Mouse (Mus musculus) G1E (cell line): Measurements from ENCODE around the gene Mex3a. TPM values are rescaled to one million over a fixed set of nuclear protein-coding genes. Genes with fewer than 3 reads are reported as not detected.

Source experiments
- ATAC-seq: 2 replicates; pipeline ENCODE4 v1.8.0; 2016; ENCODE audit warnings: mild to moderate bottlenecking; ENCODE audit not compliant: insufficient number of reproducible peaks, poor library complexity, low FRiP score, severe bottlenecking; ENCODE audit errors: extremely low read depth
- DNase-seq: peaks from one replicate; pipeline ENCODE4 v3.0.0; 2012; ENCODE audit warnings: low spot score
- H3K27me3 ChIP-seq: 2 replicates; pipeline ENCODE4 v1.6.1; 2012; ENCODE audit warnings: mild to moderate bottlenecking, low read length, inconsistent platforms; ENCODE audit not compliant: insufficient read depth
- H3K36me3 ChIP-seq: replicated peaks from 2 replicates; pipeline ENCODE3; 2012; ENCODE audit warnings: mild to moderate bottlenecking, inconsistent platforms
- H3K4me1 ChIP-seq: 2 replicates; pipeline ENCODE4 v1.6.1; 2012; ENCODE audit warnings: low read depth, low read length, inconsistent platforms, mixed read lengths; ENCODE audit not compliant: insufficient read depth
- H3K4me3 ChIP-seq: 2 replicates; pipeline ENCODE4 v1.5.1; 2012; ENCODE audit warnings: low read depth, mild to moderate bottlenecking, inconsistent platforms, low read length, moderate library complexity, mixed read lengths
- H3K9me3 ChIP-seq: replicated peaks from 2 replicates; pipeline ENCODE4 v1.6.1; 2012; ENCODE audit warnings: inconsistent platforms
- CTCF ChIP-seq: IDR thresholded peaks from 2 replicates; pipeline ENCODE4 v1.5.1; 2012; ENCODE audit warnings: low read depth, low read length, inconsistent platforms, mixed read lengths
- GATA1 ChIP-seq: IDR thresholded peaks from 2 replicates; pipeline ENCODE4 v1.6.1; 2012; ENCODE audit warnings: borderline replicate concordance, low read length, inconsistent platforms, mixed read lengths
- GATA2 ChIP-seq: IDR thresholded peaks from 2 replicates; pipeline ENCODE4 v1.6.1; 2012; ENCODE audit warnings: low read depth, low read length, inconsistent platforms, borderline replicate concordance
- POLR2AphosphoS5 ChIP-seq: IDR thresholded peaks from 2 replicates; pipeline ENCODE4 v1.6.1; 2012; ENCODE audit warnings: low read depth, low read length, inconsistent platforms; ENCODE audit not compliant: insufficient replicate concordance
- TAL1 ChIP-seq: conservative IDR thresholded peaks from 2 replicates; pipeline ENCODE4 v1.6.1; 2012; ENCODE audit warnings: low read depth, low read length, inconsistent platforms, mixed read lengths
- polyA plus RNA-seq: library from polyadenylated mRNA; stranded (reverse); fragments of >175 nt; gene quantifications from 2 replicates; pipeline ENCODE4 v1.2.3, GENCODE M21; 2012
- total RNA-seq, 2 experiments: library from RNA; stranded (forward) in 1 of 2; stranded (reverse) in 1 of 2; fragments of 200-1000 nt in 1 of 2; fragments of >200 nt in 1 of 2; fragmentation: Nextera tagmentation in 1 of 2; gene quantifications; 2 replicates each; pipeline ENCODE4 v1.2.3; 2014 to 2017

Mex3a gene
- total and polyA plus RNA-seq, 3 experiments, result 2.0 to 9.6 (median 6.2) TPM

DNA sequence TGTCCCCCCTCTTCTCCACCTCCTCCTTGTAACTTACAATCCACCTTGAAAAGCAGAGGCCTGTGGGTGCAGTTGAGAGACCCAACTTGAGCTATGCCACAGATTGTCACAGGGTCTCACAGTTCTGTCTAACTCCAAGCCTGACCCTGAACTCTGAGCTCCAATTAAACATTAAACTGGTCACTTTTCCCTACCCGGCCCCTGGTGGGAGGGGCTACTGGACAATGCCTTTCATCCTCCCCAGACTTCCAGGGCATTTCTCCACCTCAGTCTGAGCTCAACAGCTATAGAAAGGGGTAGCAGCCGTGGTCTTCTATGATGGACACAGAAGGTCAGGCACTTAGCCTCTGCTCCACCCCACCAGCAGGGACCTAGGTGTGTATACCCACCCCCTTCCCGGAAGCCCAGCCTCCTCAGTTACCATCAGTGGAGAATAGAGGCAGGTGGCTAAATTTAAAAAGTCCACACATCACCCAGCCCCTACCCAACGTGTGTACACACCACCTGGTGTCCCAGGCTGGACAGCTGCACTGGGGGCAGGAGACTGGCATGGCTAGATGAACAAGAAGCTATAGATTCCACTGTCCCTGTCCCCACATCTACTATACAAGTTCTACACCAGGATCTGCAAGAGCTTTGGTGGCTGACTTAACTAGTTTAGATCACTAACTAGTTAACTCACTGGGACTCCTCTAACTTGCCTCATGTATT is 31.4 kb upstream of the Mex3a start:
- no peak for DNase-seq
- no peak for ATAC-seq
- TF ChIP-seq GATA1, result no peak
- TF ChIP-seq GATA2, result no peak
- no peak for TF ChIP-seq TAL1
- no peak for TF ChIP-seq CTCF
- Histone ChIP-seq H3K36me3 (peaks cover 48% of the 10 kb centered on the region), H3K4me1 (peaks cover 87% of the 10 kb centered on the region), H3K9me3 (no peaks in the 10 kb centered on the region), H3K27me3 (no peaks in the 10 kb centered on the region), H3K4me3 (peak overlapping the region; percentile 89; the same call in 1 of the 2 replicates)

DNA sequence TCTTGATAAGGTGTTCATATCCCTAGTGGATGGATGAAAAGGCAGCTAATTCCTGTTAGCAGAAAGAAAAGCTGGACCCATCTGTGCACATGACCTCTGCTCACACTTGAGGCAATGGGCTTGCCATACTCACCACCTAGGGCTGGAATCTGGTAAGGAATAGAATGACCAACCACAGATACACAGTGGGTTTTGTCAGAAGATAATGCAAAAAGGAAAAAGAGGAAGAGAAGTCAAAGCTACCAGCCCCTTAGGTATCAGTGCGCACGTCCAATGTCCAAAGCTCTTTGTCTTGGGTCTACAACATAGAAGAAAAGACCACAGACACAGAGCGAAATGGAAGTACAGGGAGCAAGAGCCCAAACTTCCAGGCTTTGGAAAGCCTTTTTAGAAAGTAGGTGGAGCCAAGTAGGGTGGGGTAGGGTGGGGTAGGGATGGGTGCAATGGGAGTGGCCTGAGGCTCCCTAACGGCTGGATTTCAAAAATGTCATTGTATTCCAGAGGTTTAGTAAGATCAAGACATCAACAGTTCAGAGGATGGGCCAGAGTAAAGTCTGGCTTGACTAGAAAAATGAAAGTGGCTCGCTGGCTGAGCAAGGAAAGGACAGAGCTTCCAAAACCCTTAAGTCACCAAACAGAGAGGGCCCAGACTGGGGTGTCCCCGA is 30.7 kb upstream of the Mex3a start:
- peak overlapping the region; percentile 89 for H3K4me3 ChIP-seq
- H3K4me1 ChIP-seq, result peaks cover 87% of the 10 kb centered on the region
- no peak for DNase-seq
- TF ChIP-seq CTCF, result no peak
- TF ChIP-seq GATA1, result no peak
- no peak for TF ChIP-seq POLR2AphosphoS5
- no peak for TF ChIP-seq GATA2
- TF ChIP-seq TAL1, result no peak
- peaks cover 42% of the 10 kb centered on the region for H3K36me3 ChIP-seq
- no peaks in the 10 kb centered on the region for H3K27me3 ChIP-seq
- ATAC-seq, result no peak
- no peaks in the 10 kb centered on the region for H3K9me3 ChIP-seq

DNA sequence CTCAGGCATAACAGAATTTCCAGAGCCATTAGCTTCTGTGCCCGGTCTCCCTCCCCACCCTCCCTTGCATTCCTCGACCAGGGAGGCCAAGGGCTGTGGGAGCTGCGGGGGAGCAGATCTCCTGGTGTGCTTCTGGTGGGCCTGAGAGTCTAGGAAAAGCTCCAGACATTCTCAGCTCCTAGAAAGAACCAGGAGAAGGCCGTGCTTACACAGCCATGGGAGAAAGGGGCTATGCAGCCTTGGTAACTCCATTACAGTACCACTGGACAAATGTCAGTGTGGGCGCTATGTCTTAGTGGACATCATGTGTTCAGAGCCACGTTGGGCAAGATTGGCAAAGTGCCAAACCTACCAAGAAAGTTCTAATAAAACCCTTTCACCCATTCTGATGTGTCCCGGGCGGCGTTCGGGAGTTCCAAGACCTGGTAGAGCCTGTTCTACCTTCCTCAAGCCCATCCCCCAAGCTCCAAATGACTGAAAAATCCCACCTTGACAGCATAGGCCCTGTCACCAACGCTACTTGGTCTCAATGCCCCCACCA is 30.1 kb upstream of the Mex3a start:
- H3K4me3 ChIP-seq, result peak overlapping the region; percentile 89
- ATAC-seq, result no peak
- DNase-seq, result no peak
- TF ChIP-seq TAL1 (no peak), GATA2 (no peak), POLR2AphosphoS5 (no peak), GATA1 (no peak), CTCF (no peak)
- H3K27me3 ChIP-seq, result no peaks in the 10 kb centered on the region
- no peaks in the 10 kb centered on the region for H3K9me3 ChIP-seq
- H3K36me3 ChIP-seq, result peaks cover 40% of the 10 kb centered on the region
- peaks cover 89% of the 10 kb centered on the region for H3K4me1 ChIP-seq

- Histone ChIP-seq H3K4me3 (peak overlapping the region; percentile 89), H3K27me3 (no peaks in the 10 kb centered on the region), H3K9me3 (no peaks in the 10 kb centered on the region), H3K36me3 (peaks cover 36% of the 10 kb centered on the region), H3K4me1 (peaks cover 89% of the 10 kb centered on the region)
- TF ChIP-seq POLR2AphosphoS5 (no peak), CTCF (no peak), GATA2 (no peak), GATA1 (no peak), TAL1 (no peak)
- ATAC-seq, result peak; percentile 91
- DNase-seq, result peak; percentile 91
Measured at GRCm38 (mm10) chr3:88502641-88503504, 29.3 kb upstream of the Mex3a start.

DNA sequence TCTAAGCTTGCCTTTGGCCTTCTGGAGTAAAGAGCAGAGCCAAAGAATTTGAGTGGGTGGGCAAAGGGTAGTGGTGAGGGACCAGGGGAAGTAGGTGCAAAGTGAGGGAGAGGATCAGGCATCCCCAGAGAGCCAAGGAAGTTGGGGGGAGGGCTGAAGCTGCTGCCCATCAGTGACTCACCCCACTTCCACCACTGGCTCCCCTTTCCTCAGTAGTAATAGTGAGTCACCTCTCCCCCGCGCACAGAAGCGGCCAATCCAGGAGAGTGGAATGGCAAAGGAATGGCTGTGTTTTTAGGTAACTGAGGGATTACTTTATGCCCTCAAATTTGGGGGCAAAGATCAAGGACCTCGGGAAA is 28.7 kb upstream of the Mex3a start:
- ATAC-seq, result no peak
- Histone ChIP-seq H3K9me3 (no peaks in the 10 kb centered on the region), H3K4me1 (peaks cover 89% of the 10 kb centered on the region), H3K27me3 (no peaks in the 10 kb centered on the region), H3K4me3 (peak overlapping the region; percentile 89), H3K36me3 (peaks cover 32% of the 10 kb centered on the region)
- no peak for DNase-seq
- TF ChIP-seq CTCF (no peak), GATA2 (no peak), GATA1 (no peak), TAL1 (no peak), POLR2AphosphoS5 (no peak)
